30 mouse cellular contexts compared by ENCODE assay signal in the genomic region with DNA sequence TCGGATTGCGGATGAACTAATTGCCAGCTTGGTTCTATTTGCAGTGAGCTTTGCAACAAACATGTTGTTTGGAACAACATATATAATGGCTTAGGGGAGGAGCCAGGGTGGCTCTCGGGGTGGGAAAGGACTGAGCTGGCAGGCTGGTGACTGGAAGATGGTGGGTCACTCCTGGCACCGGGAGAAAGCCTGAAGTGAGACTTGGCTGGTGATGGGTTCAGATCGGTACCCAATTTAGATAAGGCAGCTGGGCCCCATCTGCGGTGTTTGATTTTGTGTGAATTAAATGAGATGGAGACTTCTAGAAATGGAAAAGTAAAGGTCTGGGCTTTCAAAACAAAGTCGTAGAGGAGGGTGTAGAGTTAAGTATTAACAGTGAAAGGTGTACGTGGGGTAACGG.
A peak's percentile ranks its signal among the peaks of the same experiment; 100 is the strongest.
DNase-seq lines count a peak whose midpoint lies in the region; ATAC-seq and TF ChIP-seq lines count a peak whose summit lies in the region.
"Had no signal": no experiment of that assay in that cellular context is flagged by ENCODE, and none has a peak within 500 bp of the region (broad histone marks: within the 10 kb centered on the region; RNA-seq: fewer than 3 reads in every experiment).

No protein-coding gene starts in this region.

- no peaks in the 10 kb centered on the region for H3K9me3 ChIP-seq in hindbrain, embryonic 13.5 days
- H3K9me3 ChIP-seq in hindbrain, embryonic 11.5 days (ENCODE audit: control insufficient read depth, low read length), result no peaks in the 10 kb centered on the region
- no peaks in the 10 kb centered on the region for H3K9me3 ChIP-seq in forebrain, embryonic 16.5 days (ENCODE audit: control insufficient read depth, low read length)
- no peaks in the 10 kb centered on the region for H3K9me3 ChIP-seq in hindbrain, postnatal 0 days (ENCODE audit: low read length)
- H3K9me3 ChIP-seq: embryonic facial prominence, embryonic 10.5 days; embryonic facial prominence, embryonic 15.5 days; heart, embryonic 13.5 days; intestine, embryonic 15.5 days; liver, embryonic 12.5 days; neural tube, embryonic 12.5 days had no signal

- no peak for DNase-seq in hindbrain, embryonic 11.5 days (ENCODE audit: low spot score)
- peak; percentile 72 for DNase-seq in brain, embryonic 14.5 days (ENCODE audit: low read depth)
- no peak for DNase-seq in hindbrain, postnatal 0 days (ENCODE audit: low spot score)
- no peak for DNase-seq in cerebellum, adult 9-11 months
- no peak for DNase-seq in cerebellum, postnatal 14 days
- DNase-seq in heart, adult 8-10 months (ENCODE audit: low spot score), result no peak
- DNase-seq: adrenal gland, postnatal 25 days; B cell, adult 2 months; cerebellum, adult 18-20 months; cerebellum, postnatal 25 days; gastrocnemius, postnatal 36 days; heart, adult 2 months; heart, postnatal 10 days; kidney, adult 8-10 months; kidney, postnatal 4 days; left cerebral cortex, postnatal 4 days; liver, postnatal 0 days; lung, postnatal 36 days; right cerebral cortex, postnatal 25 days; thymus, postnatal 14 days had no signal

- peaks cover 60% of the 10 kb centered on the region for H3K4me1 ChIP-seq in hindbrain, embryonic 13.5 days (replicated peaks)
- H3K4me1 ChIP-seq in hindbrain, embryonic 11.5 days (replicated peaks; ENCODE audit: control insufficient read depth, insufficient read depth, low read length), result peaks cover 15% of the 10 kb centered on the region
- H3K4me1 ChIP-seq in forebrain, embryonic 16.5 days (replicated peaks; ENCODE audit: control insufficient read depth, insufficient read depth, low read length), result peaks cover 76% of the 10 kb centered on the region
- peaks cover 19% of the 10 kb centered on the region; the same call in 1 of the 2 replicates for H3K4me1 ChIP-seq in hindbrain, postnatal 0 days (ENCODE audit: insufficient read depth, low read length)

- H3K36me3 ChIP-seq in hindbrain, embryonic 13.5 days, result no peaks in the 10 kb centered on the region
- no peaks in the 10 kb centered on the region for H3K36me3 ChIP-seq in hindbrain, embryonic 11.5 days (ENCODE audit: control insufficient read depth, insufficient read depth, low read length)
- no peaks in the 10 kb centered on the region for H3K36me3 ChIP-seq in forebrain, embryonic 16.5 days (ENCODE audit: control insufficient read depth, insufficient read depth)
- no peaks in the 10 kb centered on the region for H3K36me3 ChIP-seq in hindbrain, postnatal 0 days (ENCODE audit: insufficient read depth, low read length)
- H3K36me3 ChIP-seq: embryonic facial prominence, embryonic 10.5 days; embryonic facial prominence, embryonic 15.5 days; heart, embryonic 13.5 days; intestine, embryonic 15.5 days; liver, embryonic 12.5 days; neural tube, embryonic 12.5 days had no signal

- no peak for TF ChIP-seq CTCF in brain, embryonic 14.5 days (IDR thresholded peaks at IDR 0.05; ENCODE audit: borderline replicate concordance, extremely low read depth, insufficient read depth, insufficient read length)
- TF ChIP-seq CTCF in hindbrain, postnatal 0 days (IDR thresholded peaks at IDR 0.05; ENCODE audit: low read depth), result no peak

- 89% methylated on average over 9 of the region's 9 CpGs for WGBS in hindbrain, embryonic 13.5 days
- 91% methylated on average over 9 of the region's 9 CpGs for WGBS in hindbrain, embryonic 11.5 days
- 57% methylated on average over 9 of the region's 9 CpGs for WGBS in forebrain, embryonic 16.5 days
- WGBS in hindbrain, postnatal 0 days, result 81% methylated on average over 9 of the region's 9 CpGs

- peak overlapping the region; percentile 84 for H3K27ac ChIP-seq in hindbrain, embryonic 13.5 days
- H3K27ac ChIP-seq in hindbrain, embryonic 11.5 days (ENCODE audit: low read depth, low read length), result no peak overlapping the region
- H3K27ac ChIP-seq in forebrain, embryonic 16.5 days (ENCODE audit: low read length), result peak overlapping the region; percentile 81
- H3K27ac ChIP-seq in hindbrain, postnatal 0 days, result 0 out of 2 replicates have a peak overlapping the region, but pooled peaks have one; percentile 0
- H3K27ac ChIP-seq: embryonic facial prominence, embryonic 10.5 days; embryonic facial prominence, embryonic 15.5 days; heart, adult 2 months; heart, embryonic 13.5 days; intestine, embryonic 15.5 days; kidney, postnatal 0 days; liver, embryonic 12.5 days; neural tube, embryonic 12.5 days had no signal

- H3K9ac ChIP-seq in hindbrain, embryonic 13.5 days, result no peak overlapping the region
- H3K9ac ChIP-seq in hindbrain, embryonic 11.5 days (ENCODE audit: low read depth, low read length), result no peak overlapping the region
- no peak overlapping the region for H3K9ac ChIP-seq in forebrain, embryonic 16.5 days (replicated peaks; ENCODE audit: low read depth, low read length)
- no peak overlapping the region for H3K9ac ChIP-seq in hindbrain, postnatal 0 days (replicated peaks; ENCODE audit: low read length)
- H3K9ac ChIP-seq: embryonic facial prominence, embryonic 15.5 days; heart, embryonic 13.5 days; intestine, embryonic 15.5 days; liver, embryonic 12.5 days; liver, postnatal 0 days; neural tube, embryonic 12.5 days had no signal

- no peak overlapping the region for H3K4me3 ChIP-seq in hindbrain, embryonic 13.5 days
- H3K4me3 ChIP-seq in hindbrain, embryonic 11.5 days (ENCODE audit: low read depth, low read length), result no peak overlapping the region
- H3K4me3 ChIP-seq in forebrain, embryonic 16.5 days (replicated peaks; ENCODE audit: low read length), result no peak overlapping the region
- H3K4me3 ChIP-seq in hindbrain, postnatal 0 days (ENCODE audit: low read length), result no peak overlapping the region
- H3K4me3 ChIP-seq: embryonic facial prominence, embryonic 10.5 days; embryonic facial prominence, embryonic 15.5 days; heart, adult 2 months; heart, embryonic 13.5 days; intestine, embryonic 15.5 days; liver, embryonic 12.5 days; megakaryocyte, embryonic 14.5 days; neural tube, embryonic 12.5 days had no signal

- no peaks in the 10 kb centered on the region for H3K27me3 ChIP-seq in hindbrain, embryonic 13.5 days
- H3K27me3 ChIP-seq in hindbrain, embryonic 11.5 days (ENCODE audit: control insufficient read depth, insufficient read depth, low read length), result no peaks in the 10 kb centered on the region
- no peaks in the 10 kb centered on the region for H3K27me3 ChIP-seq in forebrain, embryonic 16.5 days (replicated peaks; ENCODE audit: control insufficient read depth, insufficient read depth, low read length)
- no peaks in the 10 kb centered on the region for H3K27me3 ChIP-seq in hindbrain, postnatal 0 days (ENCODE audit: insufficient read depth, low read length)
- H3K27me3 ChIP-seq: embryonic facial prominence, embryonic 15.5 days; intestine, embryonic 15.5 days; liver, embryonic 12.5 days; neural tube, embryonic 12.5 days had no signal

- TF ChIP-seq POLR2A in brain, embryonic 14.5 days (IDR thresholded peaks at IDR 0.05; ENCODE audit: borderline replicate concordance, extremely low read depth, insufficient read depth, insufficient read length, poor library complexity, severe bottlenecking), result no peak

- no peak overlapping the region for H3K4me2 ChIP-seq in hindbrain, embryonic 13.5 days
- H3K4me2 ChIP-seq in hindbrain, embryonic 11.5 days (replicated peaks; ENCODE audit: low read depth, low read length), result no peak overlapping the region
- peak overlapping the region; percentile 6; the same call in 1 of the 2 replicates for H3K4me2 ChIP-seq in forebrain, embryonic 16.5 days (ENCODE audit: low read length)
- no peak overlapping the region for H3K4me2 ChIP-seq in hindbrain, postnatal 0 days (ENCODE audit: low read depth, low read length)
- H3K4me2 ChIP-seq: embryonic facial prominence, embryonic 15.5 days; heart, embryonic 13.5 days; intestine, embryonic 15.5 days; liver, embryonic 12.5 days; neural tube, embryonic 12.5 days had no signal

- ATAC-seq in hindbrain, embryonic 13.5 days (ENCODE audit: low FRiP score), result no peak
- no peak for ATAC-seq in hindbrain, embryonic 11.5 days (ENCODE audit: low FRiP score)
- ATAC-seq in forebrain, embryonic 16.5 days, result peak; percentile 54
- ATAC-seq in hindbrain, postnatal 0 days, result no peak
- ATAC-seq: intestine, embryonic 15.5 days; liver, embryonic 12.5 days; liver, postnatal 0 days had no signal
